Mouse (Mus musculus): ENCODE data around the gene Kctd2. TPM values are rescaled to one million over a fixed set of nuclear protein-coding genes. Genes with fewer than 3 reads are reported as not detected.
A peak's percentile ranks its signal among the peaks of the same experiment; 100 is the strongest.

Kctd2 gene
- total RNA-seq, 2 experiments from 2014 or later = 12.7 to 12.9 TPM

- no peak for DNase-seq
- intact Hi-C loops (cut with DNase I) = no loop called here
Observed at GRCm38 (mm10) chr11:115398085-115398484, 21.8 kb upstream of the Kctd2 start.

DNA sequence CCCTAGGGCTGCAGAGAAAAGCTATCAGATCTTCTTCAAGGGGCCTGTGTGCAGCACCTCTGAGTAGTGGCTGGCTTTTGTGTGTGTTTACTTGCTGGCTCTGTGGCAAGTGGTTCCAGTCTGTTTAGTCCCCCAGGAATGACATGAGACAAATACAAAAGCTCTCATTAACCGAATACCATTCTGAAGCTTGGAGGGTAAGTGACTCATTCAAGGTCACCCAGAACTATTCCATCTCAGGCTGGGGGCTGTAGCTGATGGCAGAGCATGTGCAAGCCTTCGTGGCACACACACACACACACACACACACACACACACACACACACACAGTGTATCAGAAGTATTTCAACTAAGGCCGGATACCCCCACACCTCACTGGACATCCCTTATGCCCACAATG lies 19.8 kb upstream of the Kctd2 start:
- DNase-seq = no peak
- intact Hi-C loops (cut with DNase I) = no loop called here

GRCm38 (mm10) chr11:115400630-115401391 lies 19.1 kb upstream of the Kctd2 start:
- no peak for DNase-seq
- intact Hi-C loops (cut with DNase I) = no loop called here

DNA sequence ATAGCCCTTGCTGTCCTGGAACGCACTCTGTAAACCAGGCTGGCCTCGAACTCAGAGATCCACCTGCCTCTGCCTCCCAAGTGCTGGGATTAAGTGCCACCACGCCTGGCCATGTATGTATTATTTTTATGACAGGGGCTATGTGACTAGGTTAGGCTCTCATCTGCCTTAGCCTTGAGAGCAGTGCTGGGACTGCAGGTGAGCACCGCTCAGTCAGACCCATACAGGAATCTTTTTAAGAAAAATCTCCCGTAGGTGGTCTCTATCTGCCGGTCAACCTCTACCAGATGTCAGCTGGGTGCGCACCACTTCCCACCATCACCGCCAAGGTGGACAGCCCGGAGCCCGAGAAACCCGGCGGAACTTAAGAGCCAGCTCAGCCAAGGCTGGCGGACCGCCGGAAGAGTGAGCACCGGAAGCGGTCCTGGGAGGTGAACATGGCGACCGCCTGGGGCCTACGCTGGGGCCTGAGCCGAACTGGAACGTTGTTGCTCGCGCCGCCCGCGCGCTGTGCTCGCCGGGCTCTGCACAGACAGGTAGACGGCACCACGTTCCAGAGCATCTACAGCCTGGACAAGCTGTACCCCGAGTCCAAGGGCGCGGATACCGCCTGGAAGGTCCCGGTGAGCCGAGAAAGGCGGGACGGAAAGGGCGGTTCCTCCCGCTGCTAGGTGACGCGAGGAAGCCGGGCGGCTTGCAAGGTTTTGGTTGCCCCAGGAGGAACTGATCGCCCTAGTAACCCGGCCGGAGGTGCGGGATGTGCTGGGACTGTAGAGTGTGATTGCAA lies 16.4 kb upstream of the Kctd2 start, which contains the start of gene Mrpl58:
Gene Mrpl58, plus strand, starts transcription at position 415 of the 787 bp plus-strand sequence.
- intact Hi-C loops (cut with DNase I) = no loop called here
- DNase-seq = peak; percentile 81 to 91

DNA sequence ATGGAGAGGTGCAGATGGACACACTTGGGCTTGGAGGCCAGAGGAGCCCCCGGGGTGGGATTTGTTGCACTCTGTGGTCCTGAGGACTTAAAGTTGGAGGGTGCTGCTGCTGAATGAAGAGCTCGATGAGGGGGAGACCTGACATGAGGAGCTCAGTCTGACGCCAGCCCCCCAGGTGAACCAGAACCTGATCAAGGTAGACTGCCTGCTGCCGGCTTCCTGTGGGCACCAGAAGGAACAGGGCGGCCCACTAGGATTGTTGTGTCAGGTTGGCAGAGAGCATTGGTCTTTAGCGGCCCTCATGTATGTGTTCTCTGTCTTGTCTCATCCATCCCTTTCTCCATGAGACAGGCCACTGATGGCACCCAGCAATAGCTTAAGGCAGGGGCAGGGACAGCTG lies 14.2 kb upstream of the Kctd2 start:
- intact Hi-C loops (cut with DNase I) = no loop called here

DNA sequence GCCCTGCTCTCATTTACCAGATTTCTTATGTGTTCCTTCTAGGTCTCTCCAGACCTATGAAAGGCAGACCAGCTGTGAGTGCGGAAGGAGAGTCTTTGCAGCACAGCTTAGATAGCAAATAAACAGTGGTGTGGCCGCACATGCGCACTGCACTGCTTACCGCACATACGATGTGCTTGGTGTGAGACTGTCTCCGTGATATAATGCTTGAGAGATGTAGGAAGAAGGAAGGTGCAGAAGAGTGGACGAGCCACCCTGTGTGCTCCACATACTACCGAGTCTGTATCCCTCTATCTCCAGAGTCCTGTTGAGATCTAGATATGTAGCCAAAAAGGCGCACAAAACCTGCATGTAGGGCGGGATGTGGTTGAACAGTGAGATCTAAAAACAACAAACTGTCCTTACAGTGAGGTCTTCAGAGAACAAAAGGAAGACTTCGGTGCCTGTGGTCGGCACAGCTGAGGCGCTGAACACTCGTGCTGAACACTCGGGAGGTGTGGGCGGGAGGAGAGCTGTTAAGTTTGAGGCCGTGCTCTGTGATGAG lies 13.0 kb upstream of the Kctd2 start:
- intact Hi-C loops (cut with DNase I) = no loop called here

More for the DNA sequence above, 14.2 kb upstream of the Kctd2 start:
- no peak for DNase-seq

GRCm38 (mm10) chr11:115408266-115408920 lies 11.5 kb upstream of the Kctd2 start:
- DNase-seq = no peak
- intact Hi-C loops (cut with DNase I) = no loop called here

More for the DNA sequence above, 13.0 kb upstream of the Kctd2 start:
- no peak for DNase-seq

- no peak for DNase-seq
- intact Hi-C loops (cut with DNase I) = no loop called here
Observed at GRCm38 (mm10) chr11:115409556-115409955, 10.4 kb upstream of the Kctd2 start.

- DNase-seq = peak; percentile 45 to 56
- intact Hi-C loops (cut with DNase I) = no loop called here
Observed at GRCm38 (mm10) chr11:115420336-115421190, 635 bp downstream of the Kctd2 start.

DNA sequence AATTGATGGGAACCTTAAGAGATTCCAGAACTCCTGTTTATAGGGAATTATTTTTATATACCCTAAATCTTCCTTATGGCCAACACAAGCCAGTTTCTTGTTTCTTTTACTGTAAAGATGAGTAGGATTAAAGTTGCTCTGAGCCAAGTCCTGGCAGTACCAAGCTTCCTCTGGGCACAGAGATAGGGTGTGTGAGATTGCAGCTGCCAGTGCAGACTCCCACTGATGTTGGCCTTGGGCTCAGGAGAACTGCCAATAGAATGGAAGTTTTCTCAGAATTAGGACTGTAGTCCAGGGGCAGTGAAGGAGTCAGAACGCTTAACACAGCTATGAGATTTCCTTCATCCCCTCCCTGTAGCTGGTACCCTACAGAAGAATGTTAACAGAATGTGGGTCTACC lies 1.4 kb downstream of the Kctd2 start:
- no peak for DNase-seq
- intact Hi-C loops (cut with DNase I) = no loop called here

DNA sequence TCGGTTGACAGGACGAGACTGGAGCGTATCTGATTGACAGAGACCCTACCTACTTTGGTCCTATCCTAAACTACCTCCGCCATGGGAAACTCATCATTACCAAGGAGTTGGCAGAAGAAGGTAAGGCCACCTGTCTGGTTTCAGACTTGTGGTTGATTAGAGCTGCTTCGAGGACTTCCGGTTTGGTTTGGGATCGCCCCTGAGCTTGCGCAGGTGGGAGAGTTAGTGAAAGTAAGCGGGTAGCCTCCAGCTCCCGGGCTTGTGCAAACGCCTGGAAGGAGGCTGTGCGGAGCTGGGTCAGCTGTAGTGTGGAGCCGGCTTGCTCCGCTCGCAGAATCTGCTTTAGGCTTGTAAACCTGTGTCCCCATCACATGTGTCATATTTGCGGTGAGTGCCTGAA lies 2.0 kb downstream of the Kctd2 start:
- intact Hi-C loops (cut with DNase I) = no loop called here
- no peak for DNase-seq

- intact Hi-C loops (cut with DNase I) = no loop called here
- no peak for DNase-seq
Observed at GRCm38 (mm10) chr11:115423091-115423490, 3.2 kb downstream of the Kctd2 start.

- intact Hi-C loops (cut with DNase I) = no loop called here
- no peak for DNase-seq
Observed at GRCm38 (mm10) chr11:115424666-115425065, 4.7 kb downstream of the Kctd2 start.

- no peak for DNase-seq
- intact Hi-C loops (cut with DNase I) = no loop called here
Observed at GRCm38 (mm10) chr11:115425671-115426070, 5.7 kb downstream of the Kctd2 start.

DNA sequence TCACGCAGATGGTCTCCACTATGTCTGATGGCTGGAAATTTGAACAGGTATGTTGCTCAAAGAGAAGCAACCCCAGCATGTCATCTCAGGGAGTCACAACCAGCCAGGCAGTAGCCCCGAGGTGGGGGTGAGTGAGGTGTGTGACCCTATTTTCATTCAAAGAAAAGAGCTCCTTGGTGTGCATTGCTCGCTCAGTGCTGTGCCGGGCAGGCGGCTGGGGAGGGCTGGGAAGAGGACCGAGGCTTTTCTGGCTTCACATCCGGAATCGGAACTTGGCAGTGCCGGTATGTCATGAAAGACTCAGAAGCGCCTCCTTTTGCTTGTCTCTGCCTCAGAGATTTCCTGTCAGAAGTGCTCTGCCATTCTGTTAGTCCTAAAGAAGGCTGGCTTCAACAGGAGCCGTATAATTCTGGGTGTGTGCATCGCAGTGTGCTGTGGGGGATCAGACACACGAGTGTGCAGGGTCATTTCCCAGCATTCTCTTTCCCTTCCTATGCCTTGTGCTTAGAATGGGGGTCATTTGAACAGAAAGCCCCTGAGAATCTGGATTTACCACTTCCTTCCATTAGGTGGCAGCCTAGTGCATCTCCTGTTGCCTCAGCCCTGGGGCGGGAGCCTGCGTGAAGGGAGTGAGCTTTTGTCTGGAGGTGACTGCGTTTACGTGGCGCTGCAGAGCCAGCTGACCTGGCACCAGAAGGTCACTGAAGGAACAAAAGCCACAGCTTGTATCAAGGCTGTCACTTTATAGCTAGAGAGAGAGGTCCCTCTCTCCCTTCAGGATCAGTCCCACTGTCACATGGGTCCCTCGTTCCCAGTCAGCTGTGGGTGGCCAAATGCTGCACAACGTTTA lies 7.8 kb downstream of the Kctd2 start:
- peak in 1 of 2 experiments; percentile 53 for DNase-seq
- intact Hi-C loops (cut with DNase I) = loop anchor here (1.0 kb wide), 1 partner anchor 47 kb away; no protein-coding TSS in a partner anchor

- DNase-seq = no peak
- intact Hi-C loops (cut with DNase I) = no loop called here
Observed at GRCm38 (mm10) chr11:115429307-115429706, 9.4 kb downstream of the Kctd2 start.

- no peak for DNase-seq
- intact Hi-C loops (cut with DNase I) = no loop called here
Observed at GRCm38 (mm10) chr11:115430561-115430960, 10.6 kb downstream of the Kctd2 start.

DNA sequence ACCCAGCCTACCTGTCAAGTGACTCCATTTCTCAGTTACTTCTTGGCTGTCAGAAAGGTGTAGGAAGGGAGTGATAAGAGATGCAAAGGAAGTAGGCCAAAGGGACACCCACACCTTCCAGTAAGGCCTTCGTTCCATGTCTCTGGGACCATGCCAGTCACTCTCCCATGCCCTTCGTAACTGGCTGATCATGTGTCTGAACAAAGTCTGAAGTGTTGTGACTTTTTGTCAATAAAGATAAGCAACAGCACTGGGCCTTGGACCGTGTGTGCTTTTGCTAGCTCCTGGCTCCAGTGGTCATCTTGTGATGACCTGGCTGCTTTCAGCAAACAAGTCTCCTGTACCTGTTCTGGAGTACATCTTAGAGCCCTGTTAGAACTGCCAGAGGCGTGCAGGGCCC lies 12.9 kb downstream of the Kctd2 start:
- DNase-seq = no peak
- intact Hi-C loops (cut with DNase I) = no loop called here

DNA sequence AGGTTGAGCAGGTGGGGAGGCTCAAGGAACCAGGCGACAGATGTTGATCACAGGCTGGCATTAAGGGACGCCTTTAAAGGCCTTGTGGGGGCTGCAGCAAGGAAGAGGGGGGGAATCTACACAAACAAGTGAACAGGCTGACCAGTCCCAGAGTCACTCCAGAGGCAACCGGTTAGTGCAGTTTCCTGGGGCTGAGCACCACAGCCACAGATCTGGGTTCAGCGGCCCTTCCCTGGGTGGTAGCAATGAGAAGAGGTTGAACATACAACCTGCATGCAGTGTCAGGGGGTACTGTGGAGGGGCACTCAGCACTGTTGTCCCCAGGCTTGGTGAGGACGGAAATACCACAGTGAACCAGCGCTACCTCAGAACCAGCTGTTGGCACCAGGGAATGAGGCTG lies 13.4 kb downstream of the Kctd2 start:
- intact Hi-C loops (cut with DNase I) = no loop called here
- DNase-seq = no peak
